Mouse (Mus musculus) midbrain, embryonic 16.5 days (tissue): ENCODE results near the gene Ubac2. TPM values are rescaled to one million over a fixed set of nuclear protein-coding genes. Genes with fewer than 3 reads are reported as not detected.

Experiments
- ATAC-seq: fragments of 200-750 bp; cut with Nextera tagmentation; 2 replicates; pipeline ENCODE4 v1.8.0; 2017; ENCODE audit warnings: moderate TSS enrichment
- H3K27ac ChIP-seq: fragments of 300-500 bp; sonication (generic); 2 replicates; pipeline ENCODE4 v1.5.1; 2014; ENCODE audit warnings: mild to moderate bottlenecking, low read length, mixed read lengths
- H3K27me3 ChIP-seq: fragments of 300-500 bp; sonication (generic); 2 replicates; pipeline ENCODE4 v1.6.1; 2014; ENCODE audit warnings: low read depth, low read length, mixed read lengths; ENCODE audit not compliant: control insufficient read depth, insufficient read depth
- H3K36me3 ChIP-seq: fragments of 300-500 bp; sonication (generic); 2 replicates; pipeline ENCODE4 v1.6.1; 2014; ENCODE audit warnings: mild to moderate bottlenecking, low read length, moderate library complexity, mixed read lengths; ENCODE audit not compliant: control insufficient read depth, insufficient read depth
- H3K4me1 ChIP-seq: fragments of 300-500 bp; sonication (generic); 2 replicates; pipeline ENCODE4 v1.6.1; 2014; ENCODE audit warnings: mild to moderate bottlenecking, low read length, mixed read lengths; ENCODE audit not compliant: control insufficient read depth, insufficient read depth
- H3K4me2 ChIP-seq: fragments of 300-500 bp; sonication (generic); 2 replicates; pipeline ENCODE4 v1.6.1; 2014; ENCODE audit warnings: mild to moderate bottlenecking, low read length, mixed read lengths
- H3K4me3 ChIP-seq: fragments of 300-500 bp; sonication (generic); 2 replicates; pipeline ENCODE4 v1.5.1; 2014; ENCODE audit warnings: low read depth, mild to moderate bottlenecking, low read length, moderate library complexity, mixed read lengths
- H3K9ac ChIP-seq: fragments of 300-500 bp; sonication (generic); 2 replicates; pipeline ENCODE4 v1.6.1; 2014; ENCODE audit warnings: low read depth, low read length, mixed read lengths
- H3K9me3 ChIP-seq: fragments of 300-500 bp; sonication (generic); replicated peaks from 2 replicates; pipeline ENCODE4 v1.6.1; 2014; ENCODE audit warnings: mild to moderate bottlenecking, low read length, mixed read lengths; ENCODE audit not compliant: control insufficient read depth, poor library complexity, severe bottlenecking
- WGBS: fragments of 180-500 bp; shearing (Covaris S2); extraction: QIAGEN DNeasy Blood & Tissue Kit; methylation state at CpG from one replicate; pipeline ENCODE4 v1.1.7; 2014; 5-methylcytosine and 5-hydroxymethylcytosine counted together
- polyA plus RNA-seq: library from polyadenylated mRNA; unstranded; fragments of >200 nt; fragmentation: Nextera tagmentation; extraction: Ambion mirVana; gene quantifications from 2 replicates; pipeline ENCODE4 v1.2.1, GENCODE M21; 2015

Ubac2 gene
- polyA plus RNA-seq, 1 experiment from 2014 or later: 48.5 TPM

DNA sequence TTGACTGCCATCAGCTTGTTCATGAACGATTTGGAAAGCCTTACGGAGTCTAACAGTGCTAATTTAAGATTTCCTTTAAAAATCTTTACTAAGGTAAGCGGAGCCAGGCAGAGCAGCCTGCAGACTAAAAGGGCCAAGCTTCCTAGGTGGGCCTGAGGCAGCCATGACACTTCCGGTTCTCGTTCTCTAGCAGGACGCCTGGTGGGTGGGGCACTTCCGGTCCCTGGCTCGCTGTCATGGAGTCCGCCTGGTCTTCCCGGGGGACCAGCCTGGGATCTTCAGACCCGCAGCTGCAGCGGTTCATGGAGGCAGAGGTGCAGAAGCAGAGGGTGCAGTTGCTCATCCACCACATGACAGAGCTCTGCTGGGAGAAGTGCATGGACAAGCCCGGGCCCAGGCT is 156.0 kb downstream of the Ubac2 start, which contains the start of gene Timm8a2:
Gene Timm8a2 (plus strand): TSS at position 224 of the 400 bp plus-strand sequence.
- H3K9me3 ChIP-seq: no peaks in the 10 kb centered on the region
- no peaks in the 10 kb centered on the region for H3K27me3 ChIP-seq
- no peak within 1 kb of the TSS for H3K9ac ChIP-seq
- no peaks in the 10 kb centered on the region for H3K36me3 ChIP-seq
- H3K4me3 ChIP-seq: no peak within 1 kb of the TSS
- no peak for ATAC-seq
- whole genome bisulfite sequencing: 94% methylated on average over 13 of the region's 13 CpGs
- H3K27ac ChIP-seq: no peak within 1 kb of the TSS
- no peak within 1 kb of the TSS for H3K4me2 ChIP-seq
- no peaks in the 10 kb centered on the region for H3K4me1 ChIP-seq

- Histone ChIP-seq H3K9ac (no peak overlapping the region), H3K4me3 (no peak overlapping the region), H3K27me3 (no peaks in the 10 kb centered on the region), H3K9me3 (no peaks in the 10 kb centered on the region), H3K36me3 (no peaks in the 10 kb centered on the region), H3K4me1 (no peaks in the 10 kb centered on the region), H3K27ac (no peak overlapping the region), H3K4me2 (no peak overlapping the region)
- 87% methylated on average over 1 of the region's 1 CpGs for WGBS
- ATAC-seq: no peak
Observed at GRCm38 (mm10) chr14:122035181-122035580, 156.8 kb downstream of the Ubac2 start.

DNA sequence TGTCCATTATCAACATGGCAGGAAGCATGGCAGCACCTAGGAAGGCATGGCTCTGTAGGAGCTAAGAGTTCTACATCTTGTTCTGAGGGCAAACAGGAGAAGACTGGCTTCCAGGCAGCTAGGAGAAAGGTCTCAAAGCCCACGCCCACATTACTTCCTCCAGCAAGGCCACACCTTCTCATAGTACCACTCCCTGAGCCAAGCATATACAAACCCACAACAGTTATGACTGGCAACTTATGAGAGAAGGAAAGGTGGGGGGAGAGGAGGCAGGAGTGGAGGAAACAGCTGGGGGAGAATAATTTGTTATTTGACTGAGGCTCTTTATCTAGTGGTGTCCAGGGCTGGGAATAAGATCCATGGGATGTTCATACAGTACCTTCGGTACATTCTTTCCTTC is 157.4 kb downstream of the Ubac2 start:
- no peak overlapping the region for H3K27ac ChIP-seq
- H3K27me3 ChIP-seq: no peaks in the 10 kb centered on the region
- H3K9me3 ChIP-seq: no peaks in the 10 kb centered on the region
- ATAC-seq: no peak
- H3K4me2 ChIP-seq: no peak overlapping the region
- no peak overlapping the region for H3K9ac ChIP-seq
- H3K4me1 ChIP-seq: no peaks in the 10 kb centered on the region
- H3K36me3 ChIP-seq: no peaks in the 10 kb centered on the region
- 91% methylated on average over 2 of the region's 2 CpGs for WGBS
- no peak overlapping the region for H3K4me3 ChIP-seq

- 87% methylated on average over 13 of the region's 13 CpGs for WGBS
Observed at GRCm38 (mm10) chr14:122038874-122039647, 160.6 kb downstream of the Ubac2 start.

DNA sequence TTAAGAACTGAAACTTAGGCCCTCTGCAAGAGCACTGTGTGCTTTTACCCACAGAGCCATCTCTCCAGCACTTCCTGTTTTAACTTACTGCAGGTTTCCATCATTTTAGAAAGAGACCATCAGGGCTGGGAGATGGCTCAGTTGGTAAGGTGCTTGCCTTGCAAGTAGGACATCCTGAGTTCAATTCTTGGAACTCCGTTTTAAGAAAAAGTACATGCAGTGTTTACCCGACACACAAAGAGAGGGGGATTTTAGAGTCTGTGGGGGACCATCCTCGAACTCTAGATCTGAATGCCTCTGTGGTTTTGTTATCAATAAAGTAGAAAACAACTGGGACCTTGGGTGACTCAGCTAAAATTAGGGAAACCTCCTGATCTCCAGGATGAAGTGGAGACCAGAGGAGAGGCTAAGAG is 163.0 kb downstream of the Ubac2 start:
- Histone ChIP-seq H3K4me3 (no peak overlapping the region), H3K4me1 (no peaks in the 10 kb centered on the region), H3K27me3 (no peaks in the 10 kb centered on the region), H3K36me3 (no peaks in the 10 kb centered on the region), H3K27ac (no peak overlapping the region), H3K9me3 (no peaks in the 10 kb centered on the region), H3K9ac (no peak overlapping the region), H3K4me2 (no peak overlapping the region)
- WGBS: 88% methylated on average over 3 of the region's 3 CpGs
- ATAC-seq: no peak

More at GRCm38 (mm10) chr14:122038874-122039647, 160.6 kb downstream of the Ubac2 start:
- H3K4me1 ChIP-seq: no peaks in the 10 kb centered on the region
- no peak overlapping the region for H3K4me2 ChIP-seq
- no peaks in the 10 kb centered on the region for H3K36me3 ChIP-seq
- H3K9me3 ChIP-seq: no peaks in the 10 kb centered on the region
- no peak overlapping the region for H3K9ac ChIP-seq
- no peaks in the 10 kb centered on the region for H3K27me3 ChIP-seq
- ATAC-seq: no peak
- no peak overlapping the region for H3K4me3 ChIP-seq
- no peak overlapping the region for H3K27ac ChIP-seq

- WGBS: 86% methylated on average over 8 of the region's 8 CpGs
- no peaks in the 10 kb centered on the region for H3K4me1 ChIP-seq
- no peak for ATAC-seq
Observed at GRCm38 (mm10) chr14:122042142-122042694, 163.8 kb downstream of the Ubac2 start.

GRCm38 (mm10) chr14:122047784-122048183 is 169.4 kb downstream of the Ubac2 start:
- no peak overlapping the region for H3K4me2 ChIP-seq
- H3K4me1 ChIP-seq: no peaks in the 10 kb centered on the region
- ATAC-seq: no peak
- H3K27ac ChIP-seq: no peak overlapping the region
- 95% methylated on average over 8 of the region's 8 CpGs for WGBS
- no peaks in the 10 kb centered on the region for H3K36me3 ChIP-seq
- H3K9ac ChIP-seq: no peak overlapping the region
- no peaks in the 10 kb centered on the region for H3K27me3 ChIP-seq
- H3K4me3 ChIP-seq: no peak overlapping the region
- H3K9me3 ChIP-seq: no peaks in the 10 kb centered on the region

More at GRCm38 (mm10) chr14:122042142-122042694, 163.8 kb downstream of the Ubac2 start:
- Histone ChIP-seq H3K27me3 (no peaks in the 10 kb centered on the region), H3K9ac (no peak overlapping the region), H3K27ac (no peak overlapping the region), H3K36me3 (no peaks in the 10 kb centered on the region), H3K4me2 (no peak overlapping the region), H3K4me3 (no peak overlapping the region), H3K9me3 (no peaks in the 10 kb centered on the region)

- H3K27ac ChIP-seq: no peak overlapping the region
- H3K9ac ChIP-seq: no peak overlapping the region
- ATAC-seq: no peak
- H3K27me3 ChIP-seq: no peaks in the 10 kb centered on the region
- H3K36me3 ChIP-seq: no peaks in the 10 kb centered on the region
- H3K4me3 ChIP-seq: no peak overlapping the region
- 90% methylated on average over 9 of the region's 9 CpGs for WGBS
- no peak overlapping the region for H3K4me2 ChIP-seq
- no peaks in the 10 kb centered on the region for H3K4me1 ChIP-seq
- H3K9me3 ChIP-seq: no peaks in the 10 kb centered on the region
Observed at GRCm38 (mm10) chr14:122048816-122049215, 170.4 kb downstream of the Ubac2 start.

DNA sequence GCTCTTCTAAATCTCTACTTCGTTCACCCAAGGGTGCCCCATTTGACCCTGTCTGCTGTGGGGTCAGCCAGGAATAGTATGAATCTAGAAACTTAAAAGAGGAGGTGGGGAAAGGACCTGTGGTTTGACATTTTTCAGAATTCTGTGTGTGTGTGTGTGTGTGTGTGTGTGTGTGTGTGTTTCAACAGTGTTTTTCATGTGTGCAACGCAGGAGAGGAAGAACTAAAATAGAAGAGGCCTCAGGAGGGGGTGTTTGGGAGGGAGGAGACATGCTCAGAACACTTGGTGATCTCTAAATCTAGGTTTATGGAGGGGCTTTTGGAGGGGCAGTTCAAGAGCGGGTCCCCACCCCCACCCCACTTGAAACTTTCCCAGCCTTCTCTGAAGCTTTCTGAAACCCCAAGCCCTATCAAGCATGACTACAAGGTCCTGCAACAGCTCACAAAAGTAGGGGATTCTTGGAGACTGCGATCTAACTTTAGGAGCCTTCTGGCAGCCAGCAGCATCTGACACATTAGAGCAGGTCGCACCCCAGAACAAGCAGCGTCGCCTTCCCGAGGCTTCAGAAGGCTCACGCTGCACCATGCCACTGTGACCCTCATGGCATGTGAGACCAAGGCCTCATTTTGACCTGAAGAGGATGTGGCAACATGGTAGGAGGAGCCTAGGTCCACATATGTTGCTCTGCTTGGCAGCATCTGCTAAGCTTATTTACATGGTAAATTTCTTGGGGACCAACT is 174.6 kb downstream of the Ubac2 start:
- Histone ChIP-seq H3K27me3 (no peaks in the 10 kb centered on the region), H3K4me3 (no peak overlapping the region), H3K27ac (no peak overlapping the region), H3K4me1 (no peaks in the 10 kb centered on the region), H3K36me3 (no peaks in the 10 kb centered on the region), H3K9ac (no peak overlapping the region), H3K9me3 (no peaks in the 10 kb centered on the region), H3K4me2 (no peak overlapping the region)
- WGBS: 87% methylated on average over 9 of the region's 9 CpGs
- ATAC-seq: no peak
